Mouse (Mus musculus) hindbrain, postnatal 0 days (tissue): ENCODE data around the gene Pde9a. TPM values are rescaled to one million over a fixed set of nuclear protein-coding genes. Genes with fewer than 3 reads are reported as not detected.

Experiments used
- ATAC-seq: fragments of 200-750 bp; cut with Nextera tagmentation; 2 replicates; pipeline ENCODE4 v1.8.0; 2017; ENCODE audit warnings: mild to moderate bottlenecking, moderate TSS enrichment, moderate library complexity
- DNase-seq: peaks from one replicate; pipeline ENCODE4 v3.0.0-alpha.2; 2015; ENCODE audit warnings: low spot score
- H3K27ac ChIP-seq: fragments of 300-500 bp; sonication (generic); 2 replicates; pipeline ENCODE4 v1.5.1; 2014; ENCODE audit warnings: mild to moderate bottlenecking
- H3K27me3 ChIP-seq: fragments of 300-500 bp; sonication (generic); 2 replicates; pipeline ENCODE4 v1.6.1; 2014; ENCODE audit warnings: low read length, mixed read lengths; ENCODE audit not compliant: insufficient read depth
- H3K36me3 ChIP-seq: fragments of 300-500 bp; sonication (generic); 2 replicates; pipeline ENCODE4 v1.6.1; 2014; ENCODE audit warnings: low read length, mixed read lengths; ENCODE audit not compliant: insufficient read depth
- H3K4me1 ChIP-seq: fragments of 300-500 bp; sonication (generic); 2 replicates; pipeline ENCODE4 v1.6.1; 2014; ENCODE audit warnings: antibody characterized with exemption, low read length, mixed read lengths; ENCODE audit not compliant: insufficient read depth
- H3K4me2 ChIP-seq: fragments of 300-500 bp; sonication (generic); 2 replicates; pipeline ENCODE4 v1.6.1; 2014; ENCODE audit warnings: low read depth, mild to moderate bottlenecking, low read length, moderate library complexity, mixed read lengths
- H3K4me3 ChIP-seq: fragments of 300-500 bp; sonication (generic); 2 replicates; pipeline ENCODE4 v1.5.1; 2014; ENCODE audit warnings: low read length
- H3K9ac ChIP-seq: fragments of 300-500 bp; sonication (generic); replicated peaks from 2 replicates; pipeline ENCODE4 v1.6.1; 2014; ENCODE audit warnings: mild to moderate bottlenecking, low read length, moderate library complexity, mixed read lengths
- H3K9me3 ChIP-seq: fragments of 300-500 bp; sonication (generic); 2 replicates; pipeline ENCODE4 v1.6.1; 2016; ENCODE audit warnings: low read length, mixed read lengths
- CTCF ChIP-seq: IDR thresholded peaks from 2 replicates; pipeline ENCODE4 v1.5.1; 2016; ENCODE audit warnings: antibody characterized with exemption, control low read depth, low read depth
- WGBS: fragments of 180-500 bp; shearing (Covaris S2); extraction: QIAGEN DNeasy Blood & Tissue Kit; methylation state at CpG from one replicate; pipeline ENCODE4 v1.1.7; 2014; 5-methylcytosine and 5-hydroxymethylcytosine counted together
- polyA plus RNA-seq: library from polyadenylated mRNA; unstranded; fragments of >200 nt; fragmentation: Nextera tagmentation; extraction: Ambion mirVana; gene quantifications from 2 replicates; pipeline ENCODE4 v1.2.1, GENCODE M21; 2015
- total RNA-seq: library from RNA; depleted of rRNA; stranded (reverse); fragments of >200 nt; gene quantifications from 2 replicates; pipeline ENCODE4 v1.2.3, GENCODE M21; 2014

Gene Pde9a
- total and polyA plus RNA-seq, 2 experiments from 2014 or later, result 35.2 to 39.8 TPM

DNA sequence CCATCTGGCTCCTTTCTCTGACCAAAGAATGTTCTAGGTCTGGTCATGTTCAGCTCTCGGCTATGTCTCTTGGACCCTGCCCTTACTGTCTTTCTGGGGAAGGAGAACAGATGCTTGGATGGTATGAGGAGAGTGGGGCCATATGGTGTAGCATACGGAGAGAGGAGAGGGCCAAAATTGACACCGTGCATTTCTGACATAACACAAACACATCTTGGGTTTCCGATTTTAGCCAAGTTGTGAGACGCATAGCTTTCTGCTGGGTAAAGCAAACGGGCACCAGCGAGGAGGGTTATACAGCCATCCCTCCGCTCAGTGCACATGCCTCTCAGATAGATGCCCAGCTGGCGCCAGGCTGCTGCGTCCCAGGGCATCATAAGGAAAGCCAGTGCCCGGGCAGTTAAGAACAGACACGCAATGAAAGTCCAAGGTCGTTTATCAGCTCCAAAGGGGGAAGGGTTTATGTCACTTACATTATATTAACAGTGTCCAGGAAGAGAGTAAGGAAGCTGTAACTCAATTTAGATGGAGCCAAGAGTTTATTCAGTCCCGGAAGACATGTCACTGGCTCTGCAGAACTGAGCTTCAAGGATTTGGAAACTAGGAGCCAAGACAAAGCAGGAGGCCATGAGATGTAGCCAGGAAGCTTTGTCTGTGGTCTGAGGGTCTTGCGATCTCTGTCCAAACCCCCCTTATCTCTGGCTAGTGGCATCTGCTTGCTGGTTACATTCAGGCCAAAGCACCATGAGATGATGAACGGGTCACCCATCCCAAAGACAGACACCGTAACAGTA, 33.0 kb downstream of the Pde9a start:
- no peaks in the 10 kb centered on the region for H3K27me3 ChIP-seq
- no peak overlapping the region for H3K9ac ChIP-seq
- H3K9me3 ChIP-seq, result no peaks in the 10 kb centered on the region
- no peak for TF ChIP-seq CTCF
- no peak overlapping the region for H3K4me3 ChIP-seq
- peak overlapping the region; percentile 46 for H3K27ac ChIP-seq
- DNase-seq, result peak; percentile 66
- peaks cover 10% of the 10 kb centered on the region for H3K4me1 ChIP-seq
- ATAC-seq, result peak; percentile 72
- no peak overlapping the region for H3K4me2 ChIP-seq
- H3K36me3 ChIP-seq, result peaks cover 21% of the 10 kb centered on the region; the same call in 1 of the 2 replicates
- 59% methylated on average over 17 of the region's 17 CpGs for WGBS

DNA sequence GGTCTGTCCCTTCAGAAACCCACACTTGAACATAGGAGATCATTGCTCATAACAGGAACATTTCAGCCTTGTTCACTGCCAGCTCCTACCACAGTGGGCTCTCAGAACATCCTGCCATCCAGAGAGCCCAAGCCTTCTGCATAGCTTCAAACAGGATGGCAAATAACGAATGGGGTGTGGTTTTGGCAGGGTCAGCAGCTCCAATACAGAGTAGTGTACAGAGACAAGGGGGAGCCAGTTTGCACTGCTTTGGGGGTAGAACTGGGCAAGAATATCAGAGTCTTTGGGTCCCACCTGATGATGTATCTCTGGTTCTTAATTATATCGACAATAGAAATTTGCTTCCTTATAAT, 33.6 kb downstream of the Pde9a start:
- H3K9me3 ChIP-seq, result no peaks in the 10 kb centered on the region
- H3K27me3 ChIP-seq, result no peaks in the 10 kb centered on the region
- no peak for ATAC-seq
- no peak for DNase-seq
- H3K9ac ChIP-seq, result no peak overlapping the region
- WGBS, result 64% methylated on average over 2 of the region's 2 CpGs
- no peak overlapping the region for H3K4me2 ChIP-seq
- peaks cover 10% of the 10 kb centered on the region for H3K4me1 ChIP-seq
- TF ChIP-seq CTCF, result no peak
- peak overlapping the region; percentile 46 for H3K27ac ChIP-seq
- H3K36me3 ChIP-seq, result peaks cover 21% of the 10 kb centered on the region; the same call in 1 of the 2 replicates
- no peak overlapping the region for H3K4me3 ChIP-seq

DNA sequence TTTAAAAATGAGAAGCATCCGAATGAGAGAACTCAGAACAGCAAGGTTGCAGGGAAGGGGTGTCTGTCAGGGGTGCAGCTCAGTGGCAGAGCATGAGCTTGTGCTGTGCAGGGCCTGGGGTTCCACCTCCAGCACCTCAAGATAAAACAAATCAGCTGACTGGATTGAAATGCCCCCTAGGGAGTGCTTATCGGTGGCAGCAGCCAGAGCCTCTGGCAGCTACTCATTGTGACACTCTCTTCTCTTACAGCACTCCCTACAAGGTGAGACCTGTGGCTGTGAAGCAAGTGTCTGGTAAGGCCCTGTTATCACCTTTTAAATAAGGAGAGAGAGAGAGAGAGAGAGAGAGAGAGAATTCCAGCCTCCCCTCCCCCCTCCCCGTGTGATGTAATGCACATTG, 34.0 kb downstream of the Pde9a start:
- H3K9me3 ChIP-seq, result no peaks in the 10 kb centered on the region
- DNase-seq, result no peak
- H3K4me1 ChIP-seq, result peaks cover 10% of the 10 kb centered on the region
- ATAC-seq, result peak; percentile 34; the same call in 1 of the 2 replicates
- H3K27ac ChIP-seq, result peak overlapping the region; percentile 46; the same call in 1 of the 2 replicates
- H3K9ac ChIP-seq, result no peak overlapping the region
- no peak overlapping the region for H3K4me2 ChIP-seq
- no peaks in the 10 kb centered on the region for H3K27me3 ChIP-seq
- H3K4me3 ChIP-seq, result no peak overlapping the region
- whole genome bisulfite sequencing, result 45% methylated on average over 3 of the region's 3 CpGs
- TF ChIP-seq CTCF, result no peak
- peaks cover 19% of the 10 kb centered on the region; the same call in 1 of the 2 replicates for H3K36me3 ChIP-seq

DNA sequence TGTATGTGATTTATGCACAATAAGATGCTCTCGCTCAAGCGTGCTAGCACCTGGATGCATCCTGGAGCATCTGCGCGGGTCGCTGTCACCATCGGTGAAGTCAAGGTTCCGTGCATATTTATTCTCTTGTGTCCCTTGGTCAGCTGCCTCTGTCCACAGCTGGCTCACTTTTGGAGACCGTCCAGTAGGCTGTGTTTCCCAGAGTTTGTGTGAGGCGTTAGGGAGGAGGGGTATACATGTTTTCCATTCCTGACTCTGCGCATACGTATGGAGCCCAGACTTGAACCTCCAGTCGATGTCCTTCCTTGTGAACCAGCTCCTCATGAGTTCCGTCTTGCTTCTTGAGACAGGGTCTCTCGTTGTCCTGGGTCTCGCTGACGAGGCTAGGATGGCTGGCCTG, 34.6 kb downstream of the Pde9a start:
- WGBS, result 83% methylated on average over 16 of the region's 16 CpGs

DNA sequence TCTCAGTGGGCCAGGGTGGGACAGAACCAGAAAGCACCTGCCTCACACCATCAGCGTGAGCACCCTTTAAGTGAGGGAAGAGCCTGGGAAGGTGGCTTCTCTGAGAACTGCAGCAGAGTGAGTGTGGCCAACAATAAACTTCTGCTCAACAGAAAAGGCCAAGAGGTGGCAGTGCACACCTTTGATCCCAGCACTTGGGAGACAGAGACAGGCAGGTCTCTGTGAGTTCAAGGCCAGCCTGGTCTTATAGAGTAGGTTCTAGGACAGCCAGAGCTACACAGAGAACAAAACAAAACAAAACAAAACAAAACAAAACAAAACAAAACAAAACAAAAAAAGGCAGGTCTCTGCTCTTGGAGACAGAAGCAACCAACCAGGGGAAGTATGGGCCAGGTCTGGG, 36.4 kb downstream of the Pde9a start:
- no peak overlapping the region for H3K4me2 ChIP-seq
- peaks cover 5% of the 10 kb centered on the region; the same call in 1 of the 2 replicates for H3K36me3 ChIP-seq
- H3K4me3 ChIP-seq, result no peak overlapping the region
- no peak for DNase-seq
- H3K9ac ChIP-seq, result no peak overlapping the region
- no peak for TF ChIP-seq CTCF
- H3K27me3 ChIP-seq, result no peaks in the 10 kb centered on the region
- no peak for ATAC-seq
- no peaks in the 10 kb centered on the region for H3K9me3 ChIP-seq
- H3K4me1 ChIP-seq, result peaks cover 10% of the 10 kb centered on the region
- H3K27ac ChIP-seq, result no peak overlapping the region
- WGBS, result 97% methylated on average over 1 of the region's 1 CpGs

More for the DNA sequence above, 34.6 kb downstream of the Pde9a start:
- Histone ChIP-seq H3K36me3 (peaks cover 13% of the 10 kb centered on the region; the same call in 1 of the 2 replicates), H3K9ac (no peak overlapping the region), H3K4me3 (no peak overlapping the region), H3K4me2 (no peak overlapping the region), H3K27ac (no peak overlapping the region), H3K27me3 (no peaks in the 10 kb centered on the region), H3K4me1 (peaks cover 10% of the 10 kb centered on the region), H3K9me3 (no peaks in the 10 kb centered on the region)
- DNase-seq, result no peak
- ATAC-seq, result no peak
- TF ChIP-seq CTCF, result no peak

DNA sequence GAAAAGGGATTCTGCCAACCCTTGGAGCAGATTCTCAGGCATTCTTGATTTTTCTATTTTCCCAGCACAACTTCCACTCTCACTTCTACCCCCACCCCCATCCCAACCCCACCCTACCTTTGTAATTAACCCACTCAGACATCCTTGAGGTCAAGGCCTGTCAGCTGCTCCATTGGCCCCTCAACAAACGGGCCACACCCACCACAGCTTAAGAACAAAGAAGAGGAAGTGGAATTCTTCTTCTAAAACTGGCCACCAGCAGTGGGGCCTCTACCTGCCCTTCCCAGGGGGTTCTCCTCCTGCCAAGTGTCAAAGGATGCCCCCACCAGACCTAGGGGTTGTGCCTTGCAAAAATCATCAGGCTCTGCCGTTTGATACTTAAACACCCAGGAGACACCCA, 37.0 kb downstream of the Pde9a start:
- Histone ChIP-seq H3K9ac (no peak overlapping the region), H3K9me3 (no peaks in the 10 kb centered on the region), H3K4me3 (no peak overlapping the region), H3K4me1 (peaks cover 10% of the 10 kb centered on the region), H3K27ac (no peak overlapping the region), H3K36me3 (no peaks in the 10 kb centered on the region), H3K4me2 (no peak overlapping the region), H3K27me3 (no peaks in the 10 kb centered on the region)
- 55% methylated on average over 2 of the region's 2 CpGs for WGBS
- DNase-seq, result no peak
- ATAC-seq, result no peak
- TF ChIP-seq CTCF, result no peak

DNA sequence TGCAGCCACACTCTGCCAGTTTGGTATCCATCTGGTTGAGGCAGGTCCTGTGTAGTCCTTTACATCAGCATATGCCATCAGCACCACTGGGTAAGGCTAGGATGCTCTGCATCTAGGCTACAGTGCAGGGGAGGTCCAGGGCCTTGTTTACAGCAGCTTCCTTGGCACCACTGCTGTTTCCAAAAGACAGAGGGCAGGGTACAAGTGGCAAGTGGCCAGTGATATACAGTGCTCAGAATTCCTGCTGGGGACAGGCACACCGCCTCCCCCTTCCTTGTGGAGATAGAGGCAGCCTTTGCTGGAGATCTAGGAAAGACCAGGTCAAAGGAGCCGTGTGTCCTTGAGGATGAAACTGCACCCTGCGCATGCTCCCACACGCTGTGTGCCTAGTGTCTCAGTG, 38.3 kb downstream of the Pde9a start:
- no peak overlapping the region for H3K9ac ChIP-seq
- H3K4me3 ChIP-seq, result no peak overlapping the region
- no peak overlapping the region for H3K4me2 ChIP-seq
- H3K27me3 ChIP-seq, result no peaks in the 10 kb centered on the region
- 70% methylated on average over 4 of the region's 4 CpGs for WGBS
- H3K4me1 ChIP-seq, result peaks cover 7% of the 10 kb centered on the region; the same call in 1 of the 2 replicates
- H3K27ac ChIP-seq, result no peak overlapping the region
- H3K9me3 ChIP-seq, result 0 out of 2 replicates have a peak, but pooled peaks cover 3% of the 10 kb centered on the region
- no peak; the same call in 1 of the 2 replicates for TF ChIP-seq CTCF
- peak; percentile 41; the same call in 1 of the 2 replicates for ATAC-seq
- H3K36me3 ChIP-seq, result 0 out of 2 replicates have a peak, but pooled peaks cover 1% of the 10 kb centered on the region
- no peak for DNase-seq
